Mouse (Mus musculus) olfactory bulb, adult 2 months (tissue): ENCODE measurements around the gene Frmd5.

ENCODE experiments used
- CTCF ChIP-seq: fragments of 200-500 bp; IDR thresholded peaks from 2 replicates; pipeline ENCODE4 v1.5.1; 2012; ENCODE audit warnings: low read depth, mild to moderate bottlenecking, low read length, moderate library complexity; ENCODE audit not compliant: insufficient read depth
- POLR2A ChIP-seq: fragments of 200-500 bp; IDR thresholded peaks from 2 replicates; pipeline ENCODE4 v1.6.1; 2012; ENCODE audit warnings: mild to moderate bottlenecking, low read depth, low read length, moderate library complexity; ENCODE audit not compliant: insufficient read depth

DNA sequence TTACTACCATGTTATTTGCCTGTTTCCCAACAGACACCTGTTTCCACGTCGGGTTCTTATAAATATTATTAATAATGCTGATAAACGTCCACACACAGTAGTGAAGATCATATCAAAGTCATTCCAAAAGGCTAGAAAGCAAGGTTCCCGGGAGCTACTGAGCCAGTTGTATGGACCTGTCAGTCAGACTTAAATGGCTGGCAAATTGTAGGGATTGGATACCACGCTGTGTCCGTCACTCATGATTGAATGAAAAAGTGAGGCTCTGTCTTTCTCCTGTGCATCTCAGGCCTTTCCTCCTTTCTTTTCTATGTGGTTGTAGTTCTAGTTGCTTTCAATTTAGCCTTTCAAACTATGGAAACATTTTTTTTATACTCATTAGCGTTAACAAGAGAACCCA is 73.5 kb downstream of the Frmd5 start:
- TF ChIP-seq POLR2A (no peak), CTCF (no peak)
